Mouse (Mus musculus): ENCODE results near the gene Bcl2l12.

DNA sequence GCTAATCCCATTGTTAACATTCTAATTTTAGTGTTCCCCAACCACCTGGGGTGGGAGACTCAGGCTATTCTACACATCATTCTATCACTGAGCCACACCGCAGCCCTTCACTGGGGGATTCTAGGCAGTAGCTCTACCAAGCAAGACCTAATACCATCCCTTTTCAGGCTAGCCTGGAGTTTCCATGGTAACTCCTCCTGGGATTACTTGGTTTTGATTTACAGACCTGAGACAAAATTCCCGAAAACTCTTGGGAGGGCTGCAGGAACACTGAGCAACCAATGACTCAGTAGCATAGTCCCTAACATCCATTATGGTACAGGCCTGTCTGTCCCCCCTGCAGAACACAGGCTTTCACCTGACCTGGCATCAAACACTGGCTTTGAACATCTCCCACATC is 27.7 kb upstream of the Bcl2l12 start:
- no peak for TF ChIP-seq BHLHE40 (IDR thresholded peaks at IDR 0.05; ENCODE audit: borderline replicate concordance, low read depth, low read length)
- TF ChIP-seq EP300 (IDR thresholded peaks at IDR 0.05; ENCODE audit: low read depth in 1 of 2, low read length in 2 of 2) = no peak
- no peak for TF ChIP-seq ETS1 (IDR thresholded peaks at IDR 0.05; ENCODE audit: low read depth, low read length)
- no peak for TF ChIP-seq POLR2A (IDR thresholded peaks at IDR 0.05; ENCODE audit: control insufficient read depth in 1 of 2, insufficient read depth in 1 of 2, low read depth in 1 of 2, low read length in 2 of 2, poor library complexity in 1 of 2)
- TF ChIP-seq ZKSCAN1 (IDR thresholded peaks at IDR 0.05; ENCODE audit: low read depth, low read length) = no peak
- TF ChIP-seq E2F4 (IDR thresholded peaks at IDR 0.05; ENCODE audit: borderline replicate concordance, low read depth, low read length) = no peak
- TF ChIP-seq CTCF (IDR thresholded peaks at IDR 0.05 in 2 of 3, conservative IDR thresholded peaks at IDR 0.05 in 1 of 3; ENCODE audit: control insufficient read depth in 1 of 3, insufficient read depth in 1 of 3, low read depth in 2 of 3, low read length in 3 of 3, poor library complexity in 1 of 3, severe bottlenecking in 1 of 3) = no peak
- no peak for TF ChIP-seq TAL1 (IDR thresholded peaks at IDR 0.05; ENCODE audit: low read length)
- TF ChIP-seq RAD21 (IDR thresholded peaks at IDR 0.05; ENCODE audit: low read depth, low read length) = no peak
- no peak for TF ChIP-seq HCFC1 (IDR thresholded peaks at IDR 0.05; ENCODE audit: low read depth, low read length)
- no peak for TF ChIP-seq MAFK (IDR thresholded peaks at IDR 0.05; ENCODE audit: borderline replicate concordance, low read depth, low read length)
- no peak for TF ChIP-seq CHD2 (IDR thresholded peaks at IDR 0.05; ENCODE audit: low read length)
- no peak for TF ChIP-seq CHD1 (IDR thresholded peaks at IDR 0.05; ENCODE audit: low read depth, low read length)
